Mouse (Mus musculus): Measurements from ENCODE around the gene Olfr498.

The Olfr498 gene

DNA sequence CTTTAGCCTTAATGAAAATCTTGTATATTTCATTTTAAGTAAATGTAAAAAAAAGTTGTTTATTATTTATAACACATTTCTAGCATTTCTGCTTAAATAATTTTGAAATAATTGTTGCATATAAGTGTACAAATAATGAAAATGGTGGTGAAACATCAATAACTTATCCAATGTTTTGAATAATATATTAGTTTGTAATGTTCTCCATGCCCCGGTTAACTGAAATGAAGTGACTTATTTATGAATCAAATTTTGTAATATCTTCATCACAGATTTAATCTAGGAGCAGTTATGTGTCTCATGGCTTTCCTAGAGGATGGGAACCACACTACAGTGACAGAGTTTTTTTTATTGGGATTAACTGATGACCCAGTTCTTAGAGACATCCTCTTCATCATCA is at the start of gene Olfr498:
Gene Olfr498, plus strand, starts transcription at position 301 of the 400 bp plus-strand sequence.
- no peak for DNase-seq

DNA sequence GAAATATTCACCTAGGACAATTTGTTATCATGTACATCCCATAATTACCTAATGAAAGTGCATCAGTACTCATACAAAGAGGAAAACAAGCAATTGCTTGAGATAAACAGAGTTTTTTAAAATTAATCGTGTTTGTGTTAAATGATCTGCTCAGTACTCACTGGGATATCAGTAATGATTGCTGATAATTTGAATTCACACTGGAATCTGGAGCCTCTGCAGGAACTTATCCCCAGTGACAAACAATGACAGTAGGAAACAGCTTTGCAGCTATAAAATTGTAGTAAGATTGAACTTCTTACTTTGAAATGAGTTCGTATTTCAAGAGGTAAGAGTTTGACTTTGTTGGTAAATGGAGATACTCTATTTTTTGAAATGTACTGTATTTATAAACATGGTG is 45.0 kb upstream of the Olfr498 start, which contains the start of gene Olfr497:
Gene Olfr497, plus strand, starts transcription at position 301 of the 400 bp plus-strand sequence.
- DNase-seq = no peak
